Mouse (Mus musculus) kidney, embryonic 14.5 days (tissue): ENCODE results near the gene Knstrn. TPM values are rescaled to one million over a fixed set of nuclear protein-coding genes. Genes with fewer than 3 reads are reported as not detected.

Experiments used
- ATAC-seq: fragments of 200-750 bp; cut with Nextera tagmentation; 2 replicates; pipeline ENCODE4 v1.8.0; 2017; ENCODE audit warnings: moderate number of reproducible peaks, mild to moderate bottlenecking, moderate TSS enrichment, moderate library complexity; ENCODE audit not compliant: low FRiP score, low TSS enrichment
- H3K27ac ChIP-seq: fragments of 300-500 bp; sonication (generic); 2 replicates; pipeline ENCODE4 v1.5.1; 2014; ENCODE audit warnings: low read depth, mild to moderate bottlenecking, low read length, moderate library complexity, mixed read lengths
- H3K27me3 ChIP-seq: fragments of 300-500 bp; sonication (generic); 2 replicates; pipeline ENCODE4 v1.6.1; 2014; ENCODE audit warnings: mild to moderate bottlenecking, low read length; ENCODE audit not compliant: control insufficient read depth, insufficient read depth
- H3K36me3 ChIP-seq: fragments of 300-500 bp; sonication (generic); 2 replicates; pipeline ENCODE4 v1.6.1; 2014; ENCODE audit warnings: low read length, mixed read lengths; ENCODE audit not compliant: control insufficient read depth, insufficient read depth
- H3K4me1 ChIP-seq: fragments of 300-500 bp; sonication (generic); 2 replicates; pipeline ENCODE4 v1.6.1; 2014; ENCODE audit warnings: low read length, mixed read lengths; ENCODE audit not compliant: control insufficient read depth, insufficient read depth
- H3K4me2 ChIP-seq: fragments of 300-500 bp; sonication (generic); replicated peaks from 2 replicates; pipeline ENCODE4 v1.6.1; 2014; ENCODE audit warnings: low read depth, mild to moderate bottlenecking, low read length
- H3K4me3 ChIP-seq: fragments of 300-500 bp; sonication (generic); 2 replicates; pipeline ENCODE4 v1.5.1; 2014; ENCODE audit warnings: mild to moderate bottlenecking, low read length
- H3K9ac ChIP-seq: fragments of 300-500 bp; sonication (generic); 2 replicates; pipeline ENCODE4 v1.6.1; 2014; ENCODE audit warnings: low read depth, mild to moderate bottlenecking, low read length, moderate library complexity
- H3K9me3 ChIP-seq: fragments of 300-500 bp; sonication (generic); 2 replicates; pipeline ENCODE4 v1.6.1; 2016; ENCODE audit warnings: low read length; ENCODE audit not compliant: control insufficient read depth
- WGBS: fragments of 180-500 bp; shearing (Covaris S2); extraction: QIAGEN DNeasy Blood & Tissue Kit; methylation state at CpG from one replicate; pipeline ENCODE4 v1.1.7; 2014; 5-methylcytosine and 5-hydroxymethylcytosine counted together
- polyA plus RNA-seq: library from polyadenylated mRNA; unstranded; fragments of >200 nt; fragmentation: Nextera tagmentation; extraction: Ambion mirVana; gene quantifications from 2 replicates; pipeline ENCODE4 v1.2.1, GENCODE M21; 2014

The Knstrn gene
- polyA plus RNA-seq, 1 experiment from 2014 or later, result 134 TPM

DNA sequence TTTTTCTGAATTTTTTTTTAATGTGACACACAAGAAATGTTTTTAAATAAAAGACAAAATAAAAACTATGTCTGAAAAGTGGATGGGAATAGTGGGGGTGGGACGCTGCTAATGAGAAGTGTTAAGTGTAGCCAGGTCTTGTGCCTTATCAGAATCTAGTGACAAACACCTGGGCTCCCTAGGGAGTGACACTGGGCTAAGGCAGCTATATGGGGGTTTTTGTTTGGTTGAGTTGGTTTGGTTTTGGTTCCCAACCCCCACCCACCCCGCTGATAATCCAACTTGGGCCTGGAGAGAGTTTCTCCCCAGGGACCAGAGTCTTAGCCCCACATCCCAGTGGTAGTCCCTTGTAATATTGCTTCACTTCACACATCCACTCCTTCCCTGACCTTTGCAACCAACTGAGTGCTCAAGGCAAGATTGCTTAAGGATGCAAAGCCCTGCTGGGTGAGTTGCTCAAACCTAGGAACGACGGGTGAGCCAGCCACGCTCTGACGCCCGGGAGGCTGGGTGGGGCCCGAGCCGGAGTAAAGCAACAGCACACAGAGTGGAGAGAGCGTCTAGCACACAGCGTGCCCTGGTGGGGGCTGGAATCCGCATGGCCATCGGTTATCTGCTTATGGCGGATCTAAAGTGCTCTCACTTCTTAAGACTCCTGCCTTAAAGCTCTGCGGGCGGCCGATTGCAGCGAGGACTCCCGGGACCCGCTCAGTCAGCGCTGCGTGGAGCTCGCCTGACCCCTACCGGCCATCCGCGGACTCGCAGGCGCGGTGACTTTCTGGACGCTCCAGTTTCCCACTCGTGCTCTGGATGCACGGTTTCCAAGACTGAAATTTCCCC, 69.3 kb downstream of the Knstrn start:
- H3K9me3 ChIP-seq, result no peaks in the 10 kb centered on the region
- H3K4me1 ChIP-seq, result no peaks in the 10 kb centered on the region
- WGBS, result 2% methylated on average over 32 of the region's 32 CpGs
- peaks cover 6% of the 10 kb centered on the region; the same call in 1 of the 2 replicates for H3K27me3 ChIP-seq
- H3K36me3 ChIP-seq, result peaks cover under 1% of the 10 kb centered on the region; the same call in 1 of the 2 replicates
- H3K4me2 ChIP-seq, result peak overlapping the region; percentile 55
- H3K9ac ChIP-seq, result peak overlapping the region; percentile 53; the same call in 1 of the 2 replicates
- peak overlapping the region; percentile 21 for H3K4me3 ChIP-seq
- no peak overlapping the region for H3K27ac ChIP-seq
- ATAC-seq, result peak; percentile 84

DNA sequence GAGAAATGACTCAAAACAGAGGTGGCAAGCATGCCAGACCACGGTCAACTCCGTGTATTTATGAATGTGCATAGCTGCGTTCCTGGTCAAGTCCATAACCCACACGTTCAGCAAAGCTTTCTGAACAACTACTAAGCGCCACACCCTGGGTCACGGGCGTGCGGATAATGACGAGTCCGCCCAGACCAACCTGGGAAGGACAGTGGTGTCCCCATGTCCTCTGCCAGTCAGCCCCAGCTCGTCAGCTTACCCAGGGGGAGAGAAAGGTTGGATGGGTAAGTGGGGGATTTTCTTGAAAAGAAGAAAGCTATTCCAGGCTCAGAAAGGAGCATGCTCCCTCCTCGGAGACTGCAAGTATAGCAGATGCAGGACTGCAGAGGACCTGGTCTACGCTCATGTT, 73.6 kb downstream of the Knstrn start:
- Histone ChIP-seq H3K27me3 (peaks cover 11% of the 10 kb centered on the region), H3K4me3 (no peak overlapping the region), H3K4me2 (no peak overlapping the region; the same call in 1 of the 2 replicates), H3K9ac (no peak overlapping the region), H3K9me3 (no peaks in the 10 kb centered on the region), H3K4me1 (no peaks in the 10 kb centered on the region), H3K27ac (no peak overlapping the region), H3K36me3 (no peaks in the 10 kb centered on the region)
- ATAC-seq, result no peak
- 70% methylated on average over 13 of the region's 13 CpGs for WGBS

DNA sequence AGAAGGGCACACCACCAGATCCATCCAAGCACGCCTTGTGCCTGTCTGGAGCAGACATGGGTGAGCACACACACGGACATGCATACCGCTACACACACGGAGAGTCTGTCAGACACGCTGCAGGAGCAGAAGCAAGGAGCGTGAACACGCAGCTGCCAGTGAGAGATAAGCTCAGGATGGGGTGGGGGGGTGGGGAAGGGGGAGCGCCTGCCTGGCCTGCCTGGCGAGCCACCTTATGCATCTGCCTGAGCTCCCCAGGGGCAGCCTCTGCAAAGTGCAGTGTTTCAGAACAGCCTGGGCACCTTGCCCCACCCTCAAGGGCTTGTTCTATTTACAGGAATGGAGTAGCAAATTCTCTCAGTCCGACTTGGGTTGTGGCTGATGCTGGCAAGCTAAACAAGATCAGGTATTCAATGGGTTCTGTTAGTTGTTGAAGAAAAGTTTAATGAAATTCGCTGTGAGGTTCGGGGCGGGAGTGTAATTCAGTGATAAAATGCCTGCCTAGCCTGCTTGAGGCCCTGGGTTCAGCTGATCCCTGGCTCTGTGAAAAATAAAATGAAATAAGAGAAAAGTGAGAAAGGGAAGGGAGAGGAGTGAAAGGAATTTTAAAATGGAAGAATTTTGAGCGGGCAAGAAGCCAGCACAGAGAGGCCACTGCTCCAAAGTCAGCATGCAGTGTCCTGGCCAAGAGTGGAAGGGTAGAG, 74.2 kb downstream of the Knstrn start:
- no peaks in the 10 kb centered on the region for H3K9me3 ChIP-seq
- no peaks in the 10 kb centered on the region for H3K4me1 ChIP-seq
- 29% methylated on average over 14 of the region's 14 CpGs for WGBS
- 0 out of 2 replicates have a peak, but pooled peaks have one; percentile 39 for ATAC-seq
- no peaks in the 10 kb centered on the region for H3K36me3 ChIP-seq
- H3K4me3 ChIP-seq, result no peak overlapping the region
- H3K4me2 ChIP-seq, result no peak overlapping the region; the same call in 1 of the 2 replicates
- H3K27ac ChIP-seq, result no peak overlapping the region
- peaks cover 11% of the 10 kb centered on the region for H3K27me3 ChIP-seq
- H3K9ac ChIP-seq, result no peak overlapping the region

DNA sequence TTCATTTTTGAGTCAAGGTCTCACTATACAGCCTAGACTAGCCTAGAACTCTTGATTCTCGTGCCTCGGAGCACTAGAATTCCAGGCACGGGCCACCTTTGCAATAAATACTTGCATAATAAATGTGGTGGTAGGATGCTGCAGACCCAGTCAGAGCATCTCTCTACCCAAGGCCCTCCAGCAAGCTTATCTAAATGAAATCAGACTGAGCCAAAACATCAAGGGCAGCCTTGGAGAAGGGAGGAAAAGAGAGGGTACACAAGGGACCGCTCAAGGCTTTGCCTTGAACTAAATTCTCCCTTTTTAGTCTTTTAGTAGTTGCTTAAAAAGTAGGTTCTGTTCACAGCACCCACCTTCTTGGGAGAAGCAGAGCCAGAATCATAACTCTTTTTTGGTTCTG, 77.4 kb downstream of the Knstrn start:
- Histone ChIP-seq H3K4me3 (no peak overlapping the region), H3K4me2 (no peak overlapping the region), H3K4me1 (no peaks in the 10 kb centered on the region), H3K27ac (no peak overlapping the region), H3K9ac (no peak overlapping the region), H3K27me3 (peaks cover 30% of the 10 kb centered on the region), H3K36me3 (no peaks in the 10 kb centered on the region), H3K9me3 (no peaks in the 10 kb centered on the region)
- 85% methylated on average over 4 of the region's 4 CpGs for WGBS
- ATAC-seq, result no peak

DNA sequence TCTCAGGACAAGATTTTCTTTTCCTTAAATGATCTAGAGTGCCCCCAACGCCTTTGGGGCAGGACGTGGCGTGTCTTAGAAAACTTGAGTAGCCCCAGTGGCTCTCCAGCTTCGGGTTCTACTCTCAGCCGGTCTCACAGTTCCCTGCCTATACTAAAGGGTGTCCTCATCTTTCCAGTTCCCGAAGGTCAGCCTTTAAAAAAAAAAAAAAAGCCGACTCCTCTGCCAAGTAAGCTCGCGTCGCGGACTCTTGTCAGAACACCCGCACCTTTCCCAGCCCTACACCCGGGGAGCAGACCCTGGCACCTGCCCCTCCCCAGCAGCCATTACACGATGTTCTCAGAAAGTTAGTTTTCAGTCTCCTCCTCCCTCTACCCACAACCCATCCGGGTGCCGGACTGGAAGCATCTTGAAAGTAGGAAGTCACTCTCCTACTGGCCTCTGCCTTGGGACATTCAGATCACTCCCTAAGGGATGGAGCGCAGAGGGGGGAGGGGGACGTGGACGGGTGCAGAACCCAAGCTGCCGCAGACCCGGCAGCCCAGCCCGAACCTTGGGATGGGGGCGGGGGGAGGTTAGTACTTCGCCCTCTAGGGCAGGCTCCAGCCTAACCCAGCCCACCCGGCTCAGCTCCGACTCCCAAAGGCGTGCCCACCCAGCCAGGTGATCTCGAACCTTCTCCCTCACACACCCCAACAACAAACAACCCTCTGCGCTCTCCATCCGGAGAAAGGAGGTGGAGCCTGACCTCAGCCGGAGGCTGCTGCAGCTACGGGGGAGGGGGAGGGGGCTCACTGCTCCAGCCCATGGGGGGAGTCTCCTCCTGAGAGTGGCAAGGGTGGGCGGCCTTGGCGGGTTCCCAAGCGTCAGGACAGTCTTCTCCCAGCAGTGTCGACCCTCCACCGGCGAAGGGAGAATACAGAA, 82.4 kb downstream of the Knstrn start:
- peak overlapping the region; percentile 88 for H3K4me2 ChIP-seq
- peak; percentile 15; the same call in 1 of the 2 replicates for ATAC-seq
- H3K4me1 ChIP-seq, result peaks cover 21% of the 10 kb centered on the region
- peaks cover 74% of the 10 kb centered on the region for H3K27me3 ChIP-seq
- peak overlapping the region; percentile 23; the same call in 1 of the 2 replicates for H3K9ac ChIP-seq
- no peaks in the 10 kb centered on the region for H3K9me3 ChIP-seq
- peak overlapping the region; percentile 48 for H3K4me3 ChIP-seq
- 2% methylated on average over 38 of the region's 38 CpGs for WGBS
- no peak overlapping the region for H3K27ac ChIP-seq
- no peaks in the 10 kb centered on the region for H3K36me3 ChIP-seq

DNA sequence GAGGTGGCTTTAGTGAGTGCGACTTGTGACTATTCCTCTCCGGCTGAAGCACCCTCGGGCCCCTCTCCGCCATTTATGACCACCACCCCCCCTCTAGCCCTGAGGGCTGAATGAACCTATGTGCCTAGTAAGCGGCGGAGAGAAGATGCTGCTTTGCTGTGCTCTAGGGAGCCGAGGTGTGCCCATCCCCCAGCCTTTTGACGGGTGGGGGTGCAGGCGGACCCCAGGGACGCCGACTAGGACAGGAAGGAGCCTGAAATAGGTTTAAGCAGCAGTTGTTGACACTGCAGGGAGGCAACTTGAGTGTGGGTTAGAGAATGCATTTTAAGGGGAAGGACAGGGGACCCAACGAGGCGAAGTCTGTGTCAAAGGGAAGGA, 83.1 kb downstream of the Knstrn start:
- H3K4me2 ChIP-seq, result peak overlapping the region; percentile 88
- peak overlapping the region; percentile 48 for H3K4me3 ChIP-seq
- no peaks in the 10 kb centered on the region for H3K36me3 ChIP-seq
- H3K27ac ChIP-seq, result no peak overlapping the region
- WGBS, result under 1% methylated on average over 13 of the region's 13 CpGs
- H3K27me3 ChIP-seq, result peaks cover 73% of the 10 kb centered on the region
- H3K4me1 ChIP-seq, result peaks cover 21% of the 10 kb centered on the region
- ATAC-seq, result no peak
- H3K9me3 ChIP-seq, result no peaks in the 10 kb centered on the region
- no peak overlapping the region for H3K9ac ChIP-seq

DNA sequence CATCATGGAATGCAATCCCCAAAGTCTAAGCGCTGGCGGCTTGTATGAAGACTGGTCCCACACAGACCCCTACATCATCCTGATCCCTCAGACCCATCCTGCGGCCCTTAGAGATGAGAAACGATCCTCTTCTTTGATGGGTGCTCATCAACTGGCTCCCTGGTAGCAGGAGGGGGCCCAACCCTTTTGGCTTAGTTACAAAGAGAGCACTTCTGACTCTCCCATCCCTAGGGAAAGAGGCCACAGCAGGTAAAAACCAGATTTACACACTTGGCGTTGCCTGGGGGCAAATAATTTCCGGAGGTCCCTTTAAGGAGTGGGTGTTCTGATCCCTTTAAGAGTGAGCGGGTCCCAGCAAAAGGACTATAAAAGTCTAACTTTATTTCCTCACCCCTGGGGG, 83.6 kb downstream of the Knstrn start:
- Histone ChIP-seq H3K36me3 (no peaks in the 10 kb centered on the region), H3K4me3 (peak overlapping the region; percentile 48; the same call in 1 of the 2 replicates), H3K4me1 (peaks cover 21% of the 10 kb centered on the region), H3K9me3 (no peaks in the 10 kb centered on the region), H3K27me3 (peaks cover 69% of the 10 kb centered on the region), H3K27ac (no peak overlapping the region), H3K4me2 (peak overlapping the region; percentile 88; the same call in 1 of the 2 replicates), H3K9ac (no peak overlapping the region)
- 1% methylated on average over 7 of the region's 7 CpGs for WGBS
- no peak for ATAC-seq

DNA sequence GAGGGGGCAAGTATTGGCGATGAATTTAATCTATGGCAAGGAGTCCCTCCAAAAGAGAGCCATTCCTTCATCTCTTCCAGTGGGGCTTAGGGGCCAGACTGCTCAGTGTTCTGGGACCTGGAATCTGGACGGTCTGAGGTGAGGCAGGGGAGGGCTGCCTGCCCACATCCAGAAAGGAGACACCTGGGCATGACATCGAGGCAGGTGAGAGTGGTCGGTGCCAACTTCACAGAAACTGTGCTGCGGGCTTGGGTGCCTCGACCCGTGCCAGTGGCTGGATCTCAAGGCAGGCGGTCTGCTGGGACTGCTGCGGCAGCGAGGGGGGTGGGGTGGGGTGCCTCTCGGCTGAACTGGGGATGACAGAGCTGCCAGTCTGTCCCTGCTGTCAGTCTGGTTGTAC, 84.0 kb downstream of the Knstrn start:
- H3K4me2 ChIP-seq, result no peak overlapping the region
- no peak overlapping the region for H3K27ac ChIP-seq
- H3K9me3 ChIP-seq, result no peaks in the 10 kb centered on the region
- no peaks in the 10 kb centered on the region for H3K36me3 ChIP-seq
- no peak overlapping the region for H3K9ac ChIP-seq
- H3K4me3 ChIP-seq, result no peak overlapping the region
- ATAC-seq, result no peak
- peaks cover 69% of the 10 kb centered on the region for H3K27me3 ChIP-seq
- H3K4me1 ChIP-seq, result peaks cover 21% of the 10 kb centered on the region
- WGBS, result 2% methylated on average over 11 of the region's 11 CpGs
